Mouse (Mus musculus): ENCODE measurements around the gene Nedd9. TPM values are rescaled to one million over a fixed set of nuclear protein-coding genes. Genes with fewer than 3 reads are reported as not detected.

Gene Nedd9
- total and polyA plus RNA-seq, 3 experiments: 0.15 to 0.25 TPM; not detected in 1

- no peak overlapping the region for H3K9ac ChIP-seq (ENCODE audit: control insufficient read depth, low read depth, low read length, poor library complexity, severe bottlenecking)
- no peaks in the 10 kb centered on the region for H3K9me3 ChIP-seq (replicated peaks; ENCODE audit: insufficient read depth, low read length)
- H3K4me1 ChIP-seq (ENCODE audit: control insufficient read depth in 1 of 2, insufficient read depth in 2 of 2, low read length in 2 of 2): no peaks in the 10 kb centered on the region
- no peak overlapping the region for H3K4me3 ChIP-seq (ENCODE audit: control insufficient read depth in 1 of 2, insufficient read depth in 1 of 2, low read depth in 2 of 2, low read length in 2 of 2)
- TF ChIP-seq USF1 (IDR thresholded peaks at IDR 0.05; ENCODE audit: low read depth, low read length) (no peak), RCOR1 (IDR thresholded peaks at IDR 0.05; ENCODE audit: low read depth, low read length) (no peak), E2F4 (IDR thresholded peaks at IDR 0.05; ENCODE audit: borderline replicate concordance, low read depth, low read length) (no peak), TBP (IDR thresholded peaks at IDR 0.05; ENCODE audit: low read depth, low read length) (no peak), USF2 (IDR thresholded peaks at IDR 0.05; ENCODE audit: borderline replicate concordance in 1 of 2, insufficient read depth in 1 of 2, low read depth in 1 of 2, low read length in 2 of 2) (no peak), KAT2A (conservative IDR thresholded peaks at IDR 0.05; ENCODE audit: low read depth, low read length) (no peak), ZC3H11A (IDR thresholded peaks at IDR 0.05; ENCODE audit: low read depth, low read length) (no peak), ELF1 (IDR thresholded peaks at IDR 0.05; ENCODE audit: low read depth, low read length) (no peak), CHD2 (IDR thresholded peaks at IDR 0.05; ENCODE audit: low read length) (no peak), TCF12 (IDR thresholded peaks at IDR 0.05; ENCODE audit: low read depth, low read length) (no peak), NELFE (IDR thresholded peaks at IDR 0.05; ENCODE audit: low read depth, low read length) (no peak), JUND (IDR thresholded peaks at IDR 0.05; ENCODE audit: low read depth, low read length) (no peak), MEF2A (IDR thresholded peaks at IDR 0.05; ENCODE audit: extremely low read depth, insufficient replicate concordance, low read depth, low read length, poor library complexity, severe bottlenecking) (no peak), MYB (IDR thresholded peaks at IDR 0.05; ENCODE audit: low read depth, low read length) (no peak), EP300 (IDR thresholded peaks at IDR 0.05; ENCODE audit: low read depth in 1 of 2, low read length in 2 of 2) (no peak), CHD1 (IDR thresholded peaks at IDR 0.05; ENCODE audit: low read depth, low read length) (no peak), POLR2AphosphoS2 (IDR thresholded peaks at IDR 0.05; ENCODE audit: low read length) (no peak)
- no peaks in the 10 kb centered on the region for H3K36me3 ChIP-seq (ENCODE audit: control insufficient read depth in 1 of 2, insufficient read depth in 2 of 2, low read length in 2 of 2)
- no peak overlapping the region for H3K27ac ChIP-seq (ENCODE audit: control insufficient read depth, low read depth, low read length)
- no peaks in the 10 kb centered on the region for H3K79me2 ChIP-seq (ENCODE audit: control insufficient read depth, insufficient read depth, low read length, poor library complexity)
- H3K27me3 ChIP-seq (ENCODE audit: control insufficient read depth in 1 of 2, insufficient read depth in 2 of 2, low read length in 2 of 2): no peaks in the 10 kb centered on the region
- DNase-seq (ENCODE audit: low read depth, low spot score): no peak
Measured at GRCm38 (mm10) chr13:41352352-41352751, 134.8 kb downstream of the Nedd9 start.

GRCm38 (mm10) chr13:41350589-41350988 lies 136.6 kb downstream of the Nedd9 start:
- H3K9me3 ChIP-seq (replicated peaks; ENCODE audit: insufficient read depth, low read length): no peaks in the 10 kb centered on the region
- H3K27ac ChIP-seq (ENCODE audit: control insufficient read depth, low read depth, low read length): no peak overlapping the region
- H3K4me1 ChIP-seq (ENCODE audit: control insufficient read depth in 1 of 2, insufficient read depth in 2 of 2, low read length in 2 of 2): no peaks in the 10 kb centered on the region
- no peak for DNase-seq (ENCODE audit: low read depth, low spot score)
- H3K79me2 ChIP-seq (ENCODE audit: control insufficient read depth, insufficient read depth, low read length, poor library complexity): no peaks in the 10 kb centered on the region
- H3K4me3 ChIP-seq (ENCODE audit: control insufficient read depth in 1 of 2, insufficient read depth in 1 of 2, low read depth in 2 of 2, low read length in 2 of 2): no peak overlapping the region
- H3K9ac ChIP-seq (ENCODE audit: control insufficient read depth, low read depth, low read length, poor library complexity, severe bottlenecking): no peak overlapping the region
- H3K27me3 ChIP-seq (ENCODE audit: control insufficient read depth in 1 of 2, insufficient read depth in 2 of 2, low read length in 2 of 2): no peaks in the 10 kb centered on the region
- TF ChIP-seq SMC3 (IDR thresholded peaks at IDR 0.05; ENCODE audit: low read depth, low read length): no peak
- no peak for TF ChIP-seq USF1 (IDR thresholded peaks at IDR 0.05; ENCODE audit: low read depth, low read length)
- no peak for TF ChIP-seq UBTF (IDR thresholded peaks at IDR 0.05; ENCODE audit: borderline replicate concordance, insufficient read depth, low read depth, low read length)
- no peak for TF ChIP-seq MXI1 (IDR thresholded peaks at IDR 0.05; ENCODE audit: low read depth, low read length)
- no peak for TF ChIP-seq MAX (IDR thresholded peaks at IDR 0.05; ENCODE audit: low read length)
- no peak for TF ChIP-seq GATA1 (IDR thresholded peaks at IDR 0.05; ENCODE audit: low read depth, low read length)
- TF ChIP-seq SIN3A (IDR thresholded peaks at IDR 0.05; ENCODE audit: low read length): no peak
- no peak for TF ChIP-seq MAFK (IDR thresholded peaks at IDR 0.05; ENCODE audit: borderline replicate concordance, low read depth, low read length)
- no peak for TF ChIP-seq TBP (IDR thresholded peaks at IDR 0.05; ENCODE audit: low read depth, low read length)
- no peak for TF ChIP-seq GABPA (IDR thresholded peaks at IDR 0.05; ENCODE audit: low read depth, low read length)
- TF ChIP-seq POLR2AphosphoS2 (IDR thresholded peaks at IDR 0.05; ENCODE audit: low read length): no peak
- no peak for TF ChIP-seq ZNF384 (IDR thresholded peaks at IDR 0.05; ENCODE audit: low read depth, low read length)
- no peak for TF ChIP-seq MYC (IDR thresholded peaks at IDR 0.05; ENCODE audit: low read depth, low read length)
- TF ChIP-seq TCF12 (IDR thresholded peaks at IDR 0.05; ENCODE audit: low read depth, low read length): no peak
- TF ChIP-seq ZC3H11A (IDR thresholded peaks at IDR 0.05; ENCODE audit: low read depth, low read length): no peak
- no peak for TF ChIP-seq CHD1 (IDR thresholded peaks at IDR 0.05; ENCODE audit: low read depth, low read length)
- no peaks in the 10 kb centered on the region for H3K36me3 ChIP-seq (ENCODE audit: control insufficient read depth in 1 of 2, insufficient read depth in 2 of 2, low read length in 2 of 2)
